Mouse (Mus musculus): ENCODE results near the gene Rfxank. TPM values are rescaled to one million over a fixed set of nuclear protein-coding genes. Genes with fewer than 3 reads are reported as not detected.

Rfxank gene
- total RNA-seq, 1 experiment from 2014 or later, result 16.9 TPM

DNA sequence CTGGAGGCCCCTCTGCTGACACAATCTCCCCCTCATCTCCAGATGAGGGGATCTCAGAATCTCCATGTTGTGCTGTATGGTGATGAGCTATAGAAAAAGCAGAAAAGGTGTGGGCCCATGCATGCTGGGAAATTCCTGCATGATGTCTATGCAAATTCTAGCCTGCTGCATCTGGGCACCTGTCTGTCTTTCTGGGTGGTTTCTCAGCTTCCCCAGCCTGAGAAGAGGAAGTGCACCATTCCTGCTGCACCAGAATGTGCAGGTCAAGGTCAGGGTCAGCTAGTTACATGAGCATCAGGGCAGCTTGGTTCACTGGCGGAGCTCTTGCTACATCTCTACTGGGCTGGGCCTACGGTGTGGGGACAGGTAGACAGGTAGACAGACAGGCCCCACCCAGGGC is 28.5 kb downstream of the Rfxank start:
- no peak for DNase-seq

DNA sequence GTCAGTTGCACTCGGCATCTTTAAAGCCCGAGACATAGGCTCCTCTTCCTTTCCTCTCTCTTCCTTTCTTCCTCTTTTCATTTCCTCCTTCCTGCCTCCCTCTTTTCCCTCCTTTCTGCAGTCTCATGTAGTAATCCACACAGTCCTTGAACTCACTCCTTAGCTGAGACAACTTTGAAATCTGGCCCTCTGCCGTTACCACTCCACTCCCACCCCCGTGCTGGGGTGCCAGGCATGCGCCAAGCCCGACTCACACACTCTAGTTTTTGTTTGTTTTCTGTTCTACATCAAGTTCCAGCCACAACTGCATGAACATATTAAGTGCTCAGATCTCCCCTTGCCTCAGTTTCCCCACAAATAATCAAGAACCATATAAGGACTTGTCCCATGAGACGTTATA is 34.0 kb downstream of the Rfxank start:
- DNase-seq, result no peak

DNA sequence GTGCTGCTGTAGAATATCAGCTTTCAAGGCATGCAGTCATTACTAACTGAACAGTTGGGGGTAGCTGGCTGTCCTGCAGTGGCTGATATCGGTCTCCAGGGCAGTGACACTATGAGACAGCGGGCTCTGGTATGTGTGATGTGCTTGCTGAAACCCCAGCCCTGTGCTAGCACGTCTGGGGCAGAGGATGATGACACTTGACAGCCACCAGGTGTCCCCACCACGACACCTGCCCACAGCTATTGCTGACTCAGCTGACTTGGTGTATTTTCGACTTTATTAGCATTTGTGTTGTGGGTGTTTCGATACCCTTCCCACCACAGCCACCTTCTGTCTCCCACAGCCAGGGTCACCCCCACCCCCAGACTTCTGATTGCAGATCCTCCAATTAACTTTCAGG is 34.4 kb downstream of the Rfxank start:
- peak; percentile 61 for DNase-seq

DNA sequence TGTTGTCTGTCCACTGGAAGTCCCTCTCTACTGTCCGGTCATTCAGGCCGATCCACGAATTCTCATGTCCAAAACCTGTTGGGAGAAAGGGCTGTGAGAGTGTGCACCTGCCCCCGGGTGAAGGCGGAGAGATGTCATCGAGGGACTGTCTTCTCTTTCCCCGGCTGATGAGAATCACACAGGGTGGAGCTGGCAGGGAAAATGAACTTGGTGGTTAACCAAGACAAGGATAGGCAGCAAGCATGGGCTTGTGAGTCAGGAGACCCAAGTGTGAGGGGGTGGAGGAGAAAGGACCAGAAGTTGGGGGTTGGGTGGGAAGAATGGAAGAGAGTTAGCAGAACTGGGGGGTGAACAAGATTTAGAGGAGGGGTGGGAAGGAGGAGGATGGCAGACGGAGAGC is 38.7 kb downstream of the Rfxank start:
- no peak for DNase-seq

DNA sequence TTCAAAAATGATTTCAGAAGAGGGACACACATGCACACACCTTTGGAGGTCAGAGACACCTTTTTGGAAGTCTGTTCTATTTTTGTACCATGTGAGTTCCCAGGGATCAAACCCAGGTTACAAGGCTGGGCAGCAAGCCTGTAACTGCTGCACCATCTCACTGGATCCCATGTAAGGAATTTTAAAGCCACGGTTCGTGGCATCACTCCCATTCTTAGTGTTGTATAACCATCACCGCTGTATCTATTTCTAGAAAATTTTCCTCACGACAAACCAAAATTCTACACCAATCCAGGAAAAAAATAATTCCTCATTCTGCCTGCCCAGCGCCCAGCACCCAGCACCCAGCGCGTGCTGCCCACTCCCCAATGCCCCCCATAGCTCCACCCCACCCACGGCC is 39.7 kb downstream of the Rfxank start:
- DNase-seq, result no peak

DNA sequence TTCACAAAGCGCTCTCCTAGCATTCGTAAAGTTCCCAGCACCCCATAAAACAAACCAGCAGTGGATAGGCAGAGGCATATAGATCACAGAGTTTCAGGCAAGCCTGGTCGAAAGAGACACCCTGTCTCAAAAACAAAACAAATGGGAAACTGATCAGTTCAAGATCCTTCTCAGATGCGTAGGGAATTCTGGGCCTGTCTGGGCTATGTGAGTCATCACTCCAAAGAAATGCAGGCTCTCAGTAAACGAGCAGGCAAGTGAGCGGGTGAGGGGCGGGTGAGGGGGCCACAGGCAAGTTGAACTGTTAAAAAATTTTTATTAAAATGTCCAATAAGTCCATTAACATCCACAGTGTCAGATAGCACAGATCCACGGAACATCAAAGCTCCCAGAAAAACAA is 46.2 kb downstream of the Rfxank start:
- no peak for DNase-seq

DNA sequence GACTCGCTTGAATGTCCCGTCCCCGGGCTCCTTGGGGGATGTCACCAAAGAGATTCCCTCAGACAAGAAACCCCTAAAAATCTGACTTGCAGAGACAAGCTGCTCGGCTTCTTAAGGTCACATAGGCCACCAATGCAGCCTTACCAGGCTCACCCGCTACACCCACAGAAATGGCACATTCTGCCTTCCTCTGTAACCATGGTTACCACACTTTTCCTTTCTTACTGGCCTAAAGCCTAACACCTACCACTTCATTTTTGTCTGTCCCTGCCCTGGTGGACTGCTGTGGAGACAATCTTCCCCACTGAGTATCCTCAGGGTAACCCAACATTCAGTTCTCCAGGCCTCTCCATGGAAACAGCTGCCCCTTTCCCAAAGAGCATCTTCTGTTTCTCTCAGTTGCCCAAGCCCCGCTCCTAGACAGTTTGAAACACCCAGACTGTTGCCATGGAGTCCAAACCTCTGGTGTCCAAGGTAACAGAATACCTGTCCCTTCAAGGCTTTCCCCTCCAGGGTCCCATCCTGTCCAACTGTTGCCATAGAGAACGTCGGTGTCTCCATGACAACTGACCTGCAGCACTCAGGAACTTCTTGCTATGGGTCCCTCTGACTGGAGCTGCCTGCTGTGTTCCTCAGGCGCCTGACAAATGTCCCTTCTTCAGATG is 49.5 kb downstream of the Rfxank start:
- DNase-seq, result no peak

DNA sequence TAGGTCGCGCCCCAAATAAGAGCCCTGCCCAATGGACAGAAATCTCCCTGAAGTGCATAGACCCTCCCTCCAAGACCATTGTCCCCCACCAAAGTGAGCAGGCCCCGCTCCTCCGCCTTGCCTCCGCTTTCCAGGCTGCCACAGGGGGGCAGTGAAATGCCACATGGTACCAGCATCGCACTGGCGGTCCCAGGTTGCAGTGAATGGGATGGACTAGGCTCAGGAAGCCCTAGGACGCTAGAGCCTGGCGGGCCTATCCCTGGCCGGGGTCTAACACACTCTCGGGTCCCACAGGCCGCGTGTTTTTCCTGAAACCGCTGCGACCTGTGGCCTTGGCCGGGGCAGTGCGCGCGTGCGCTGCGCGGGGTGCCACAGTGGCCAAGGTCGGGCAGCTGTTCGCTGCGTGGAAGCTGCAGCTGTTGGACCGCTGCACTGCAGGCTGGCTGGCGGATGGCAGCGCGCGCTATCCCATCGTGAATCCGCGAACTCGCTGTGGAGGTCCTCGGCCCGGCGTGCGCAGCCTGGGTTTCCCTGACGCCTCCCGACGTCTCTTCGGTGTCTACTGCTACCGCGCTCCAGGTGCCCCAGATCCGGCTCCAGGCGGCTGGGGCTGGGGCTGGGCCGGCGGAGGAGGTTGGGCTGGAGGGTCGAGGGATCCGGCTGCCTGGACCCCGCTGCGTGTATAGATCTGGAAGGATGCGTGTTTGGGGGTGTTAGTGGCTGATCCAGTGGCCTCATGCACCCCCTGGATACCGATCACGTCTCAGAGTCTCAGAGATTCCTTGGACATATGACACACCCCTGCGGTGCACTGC is 50.9 kb downstream of the Rfxank start:
- peak; percentile 67 for DNase-seq

DNA sequence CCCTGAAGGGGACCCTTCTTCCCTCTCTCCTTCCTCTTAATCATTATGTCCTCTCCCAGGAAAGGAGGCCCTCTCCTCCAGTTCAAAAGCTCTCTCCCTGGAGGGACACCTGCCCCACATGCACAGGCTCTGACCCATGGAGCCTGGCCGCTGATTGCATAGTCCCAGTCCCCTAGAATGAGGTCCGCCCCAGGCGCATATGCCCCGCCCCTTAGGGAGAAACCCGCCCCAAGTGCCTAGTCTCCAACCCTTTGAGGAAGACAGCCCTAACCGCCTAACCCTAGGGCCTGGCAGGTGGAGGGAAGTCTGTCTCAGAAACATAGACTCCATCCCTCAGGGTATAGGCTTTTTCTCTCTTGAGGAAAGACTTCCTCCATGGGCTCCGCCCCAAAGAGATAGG is 51.7 kb downstream of the Rfxank start:
- DNase-seq, result peak; percentile 11

DNA sequence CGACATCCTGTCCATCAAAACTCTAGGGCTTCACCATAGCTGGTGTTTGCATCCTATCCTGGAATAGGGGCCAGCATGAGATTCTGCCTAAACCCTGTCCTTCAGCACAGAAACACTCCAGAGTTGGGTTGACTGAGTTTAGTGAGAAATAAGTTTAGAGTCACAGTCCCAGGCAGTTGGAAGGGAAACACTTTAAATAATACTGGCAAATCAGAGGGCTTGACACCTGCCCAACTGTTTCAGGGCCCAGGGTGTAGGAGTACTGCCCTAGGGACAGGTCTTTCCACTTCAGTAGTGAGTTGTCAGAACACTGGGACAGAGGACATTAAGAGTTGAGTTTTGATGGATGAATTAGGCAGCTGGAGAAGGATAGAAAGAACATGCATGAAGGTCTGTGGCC is 52.8 kb downstream of the Rfxank start:
- DNase-seq, result no peak

DNA sequence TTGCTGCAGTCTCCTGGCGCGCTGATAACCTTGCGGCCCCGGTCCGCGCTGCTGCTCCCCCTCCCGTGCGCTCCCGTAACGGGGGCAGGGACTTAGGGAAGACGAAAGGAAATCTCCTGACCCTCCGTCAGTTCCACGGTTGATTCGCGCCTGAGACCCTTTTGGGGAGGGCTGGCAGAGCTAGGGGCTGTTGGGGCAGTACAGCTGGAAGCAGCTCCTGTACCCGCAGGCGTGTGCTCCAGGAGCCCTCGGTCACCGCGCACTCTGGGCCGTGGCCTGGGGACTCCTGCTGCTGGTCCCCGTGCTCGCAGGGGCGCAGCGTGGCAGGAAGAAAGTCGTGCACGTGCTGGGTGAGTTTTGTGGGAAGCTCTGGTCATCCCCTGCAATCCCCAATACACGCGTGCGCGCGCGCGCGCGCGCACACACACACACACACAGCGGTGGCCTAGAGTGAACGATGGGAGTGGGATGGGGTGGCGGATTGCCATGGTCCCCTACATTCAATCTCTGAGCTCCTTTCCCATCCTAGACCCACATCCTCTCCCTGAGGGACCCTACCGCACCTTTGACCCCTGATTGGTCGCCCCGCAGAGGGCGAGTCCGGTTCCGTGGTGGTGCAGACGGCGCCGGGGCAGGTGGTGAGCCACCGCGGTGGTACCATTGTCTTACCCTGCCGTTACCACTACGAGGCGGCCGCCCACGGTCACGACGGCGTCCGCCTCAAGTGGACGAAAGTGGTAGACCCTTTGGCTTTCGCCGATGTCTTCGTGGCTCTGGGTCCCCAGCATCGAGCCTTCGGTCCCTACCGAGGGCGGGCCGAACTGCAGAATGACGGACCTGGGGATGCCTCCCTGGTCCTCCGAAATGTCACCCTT is 54.5 kb downstream of the Rfxank start:
- DNase-seq, result peak; percentile 34

DNA sequence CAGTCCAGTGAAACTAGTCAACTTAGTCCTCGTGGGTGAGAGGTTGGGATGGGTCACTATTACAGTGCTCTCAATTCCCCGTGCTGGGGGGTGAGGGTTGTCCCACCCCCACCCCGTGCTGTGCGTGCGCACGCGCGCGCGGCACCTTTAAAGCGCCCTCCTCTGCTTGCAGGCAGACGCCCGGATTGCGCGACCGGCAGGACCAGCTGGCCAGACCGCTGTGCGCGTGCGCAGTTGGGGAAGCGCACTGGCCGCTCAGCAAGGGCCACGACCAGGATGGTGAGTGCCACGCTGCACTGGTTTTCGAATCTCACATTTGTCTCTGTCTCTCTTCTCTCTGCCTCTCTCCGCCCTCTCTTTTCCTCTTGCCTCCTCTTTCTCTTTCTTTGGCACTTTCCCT is 55.7 kb downstream of the Rfxank start, which contains the start of gene Hapln4:
Hapln4 (plus strand) TSS at position 173 of the 400 bp plus-strand sequence.
- DNase-seq, result peak; percentile 76

DNA sequence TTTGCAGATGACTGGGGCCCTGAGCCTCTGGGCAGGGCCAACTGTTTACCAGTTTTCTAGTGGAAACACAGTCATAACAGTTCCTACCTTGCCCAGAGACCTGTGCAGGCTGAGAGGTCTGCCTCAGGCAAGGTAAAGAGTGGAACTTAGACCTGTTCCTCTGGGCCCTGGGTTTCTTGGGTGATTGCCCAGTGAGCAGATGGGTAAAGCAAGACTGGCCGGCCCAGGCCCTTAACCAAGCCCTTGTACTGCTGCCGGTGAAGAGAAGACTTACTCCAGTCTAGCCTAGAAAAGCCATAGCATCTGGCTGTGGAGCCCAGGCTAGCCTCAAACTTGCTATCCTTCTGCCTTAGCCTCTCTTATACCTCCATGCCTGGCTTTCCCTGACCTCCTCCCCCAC is 57.0 kb downstream of the Rfxank start:
- DNase-seq, result no peak

Small RNAs within 50 kb of the gene (microRNA-seq; reads per million reads assigned to microRNA genes)
- 0 reads per million in 2 experiments for gene Mir7066

Other genes starting within 250 kb of the Rfxank start
- 0.83 and 0.85 TPM in 2 replicates for gene Tssk6, start 237.0 kb downstream of the Rfxank start, total RNA-seq (2021)
- 239 and 250 TPM in 2 replicates for gene Ndufa13, start 236.6 kb downstream of the Rfxank start, total RNA-seq (2021)
- 5.7 and 6.7 TPM in 2 replicates for gene Yjefn3, start 236.4 kb downstream of the Rfxank start, total RNA-seq (2021)
- gene Gatad2a, start 142.8 kb downstream of the Rfxank start, total RNA-seq (2021), result 105 and 111 TPM in 2 replicates
- 54.0 and 60.3 TPM in 2 replicates for gene Mau2, start 96.4 kb downstream of the Rfxank start, total RNA-seq (2021)
- 26.2 and 31.8 TPM in 2 replicates for gene Sugp1, start 96.3 kb downstream of the Rfxank start, total RNA-seq (2021)
- 0.98 and 4.2 TPM in 2 replicates for gene Tm6sf2, start 66.2 kb downstream of the Rfxank start, total RNA-seq (2021)
- gene Hapln4, start 55.7 kb downstream of the Rfxank start, total RNA-seq (2021), result 0.30 and 0.48 TPM in 2 replicates
- 0.41 and 0.67 TPM in 2 replicates for gene Ncan, start 18.3 kb downstream of the Rfxank start, total RNA-seq (2021)
- 15.0 and 18.4 TPM in 2 replicates for gene Nr2c2ap, start 7.8 kb downstream of the Rfxank start, total RNA-seq (2021)
- 49.2 and 50.5 TPM in 2 replicates for gene Borcs8, start 345 bp upstream of the Rfxank start, total RNA-seq (2021)
- 0.41 and 0.56 TPM in 2 replicates for gene Mef2b, start 557 bp upstream of the Rfxank start, total RNA-seq (2021)
- gene Tmem161a, start 33.2 kb upstream of the Rfxank start, total RNA-seq (2021), result 48.9 and 50.7 TPM in 2 replicates
- 132 and 144 TPM in 2 replicates for gene Slc25a42, start 73.2 kb upstream of the Rfxank start, total RNA-seq (2021)
- gene Sugp2, start 95.1 kb upstream of the Rfxank start, total RNA-seq (2021), result 30.9 and 31.5 TPM in 2 replicates
- gene Armc6, start 95.3 kb upstream of the Rfxank start, total RNA-seq (2021), result 11.3 and 13.4 TPM in 2 replicates
- 21.3 and 25.0 TPM in 2 replicates for gene Homer3, start 143.7 kb upstream of the Rfxank start, total RNA-seq (2021)
- 49.2 and 71.3 TPM in 2 replicates for gene Ddx49, start 163.3 kb upstream of the Rfxank start, total RNA-seq (2021)
- gene Cope, start 163.4 kb upstream of the Rfxank start, total RNA-seq (2021), result 215 and 222 TPM in 2 replicates
- 1.9 and 2.9 TPM in 2 replicates for gene Cers1, start 176.6 kb upstream of the Rfxank start, total RNA-seq (2021)
- 0.41 and 1.2 TPM in 2 replicates for gene Gdf1, start 190.7 kb upstream of the Rfxank start, total RNA-seq (2021)
- 64.0 and 64.4 TPM in 2 replicates for gene Upf1, start 214.1 kb upstream of the Rfxank start, total RNA-seq (2021)
- 1.4 TPM in 1 of 2 replicates, not detected in the other for gene Comp, start 234.4 kb upstream of the Rfxank start, total RNA-seq (2021)

Data from adrenal gland, postnatal 14 days (tissue).